Mouse (Mus musculus) layer of hippocampus, postnatal 14 days (tissue): ENCODE measurements around the gene Ttc33. TPM values are rescaled to one million over a fixed set of nuclear protein-coding genes. Genes with fewer than 3 reads are reported as not detected.
A peak's percentile ranks its signal among the peaks of the same experiment; 100 is the strongest.

Experiments used
- DNase-seq, 2 experiments: peaks; one replicate each; pipeline ENCODE4 v3.0.0; 2021 to 2022; ENCODE audit warnings: low spot score in 2 of 2, mixed read lengths in 1 of 2
- long read RNA-seq, 2 experiments: library from polyadenylated mRNA; stranded (forward); transcript quantifications; one replicate each; pipeline ENCODE4 v2.0.0; 2021
- total RNA-seq, 2 experiments: library from RNA; stranded (reverse); gene quantifications; 2 replicates each; pipeline ENCODE4 v1.2.3; 2021

The Ttc33 gene
- 10 to 100 TPM; 53.2 to 64.4 TPM for total RNA-seq
- long read RNA-seq, experiment 1, transcript Ttc33-203 (5 exons, 1,671 nt): minor isoform, 15 of 42 reads
- long read RNA-seq, experiment 1, transcript Ttc33-201 (5 exons, 1,832 nt): major isoform, 18 of 42 reads
- long read RNA-seq, experiment 1, partial matches to known transcripts: 4 of 42 reads
- long read RNA-seq, experiment 1, other reads (novel, unspliced or antisense): 4 of 42 reads
- long read RNA-seq, experiment 2, transcript Ttc33-201 (5 exons, 1,832 nt): major isoform, 29 of 52 reads
- long read RNA-seq, experiment 2, transcript Ttc33-203 (5 exons, 1,671 nt): minor isoform, 16 of 52 reads
- long read RNA-seq, experiment 2, partial matches to known transcripts: 3 of 52 reads
- long read RNA-seq, experiment 2, other reads (novel, unspliced or antisense): 2 of 52 reads

DNA sequence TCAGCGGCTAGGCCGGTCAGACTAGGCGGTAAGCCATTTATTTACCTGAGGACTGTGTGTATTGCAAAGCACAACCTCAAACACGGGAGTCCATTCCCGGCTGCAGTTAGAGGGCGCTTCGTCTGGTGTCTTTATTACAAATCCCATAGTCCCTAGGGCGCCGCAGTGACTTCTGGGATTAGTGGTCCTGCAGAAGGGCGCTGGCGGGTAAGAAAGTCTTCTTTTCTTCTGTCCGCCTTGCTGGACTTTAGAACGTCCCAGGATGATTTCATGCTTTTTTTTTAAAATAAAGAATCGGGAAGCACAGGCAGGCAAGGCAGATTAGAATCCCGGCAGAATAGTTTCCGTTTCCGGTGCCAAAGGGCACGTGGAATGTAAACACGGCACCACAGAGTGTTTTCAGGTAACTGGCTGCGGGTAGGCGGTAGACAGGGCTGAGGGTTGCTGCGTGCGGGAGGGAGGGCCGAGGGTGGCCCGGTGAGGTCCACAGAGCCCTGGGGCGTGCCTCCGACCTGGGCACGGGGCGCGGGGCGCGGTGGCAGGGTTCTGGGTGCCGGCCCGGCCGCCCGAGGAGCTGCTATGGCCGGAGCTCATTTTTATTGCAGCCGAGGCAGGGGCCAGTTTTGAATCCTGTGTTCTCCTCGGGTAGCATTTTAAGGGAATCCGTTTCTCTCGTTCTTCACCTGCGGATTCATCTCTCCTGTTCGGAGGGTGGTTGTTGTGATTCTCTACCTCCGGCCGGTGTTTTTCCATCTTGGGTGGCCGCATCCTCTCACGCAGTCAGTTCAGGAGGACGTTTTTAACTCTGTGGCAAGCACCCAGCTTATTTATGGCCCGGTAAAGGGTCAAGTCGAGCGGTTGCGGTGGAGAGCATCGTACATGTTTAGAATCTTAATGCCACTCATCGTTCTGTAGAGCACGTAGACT is at the start of gene Ttc33:
Gene Ttc33 (plus strand): TSS at position 160 of the 927 bp plus-strand sequence.
- DNase-seq: peak; percentile 78 to 88

DNA sequence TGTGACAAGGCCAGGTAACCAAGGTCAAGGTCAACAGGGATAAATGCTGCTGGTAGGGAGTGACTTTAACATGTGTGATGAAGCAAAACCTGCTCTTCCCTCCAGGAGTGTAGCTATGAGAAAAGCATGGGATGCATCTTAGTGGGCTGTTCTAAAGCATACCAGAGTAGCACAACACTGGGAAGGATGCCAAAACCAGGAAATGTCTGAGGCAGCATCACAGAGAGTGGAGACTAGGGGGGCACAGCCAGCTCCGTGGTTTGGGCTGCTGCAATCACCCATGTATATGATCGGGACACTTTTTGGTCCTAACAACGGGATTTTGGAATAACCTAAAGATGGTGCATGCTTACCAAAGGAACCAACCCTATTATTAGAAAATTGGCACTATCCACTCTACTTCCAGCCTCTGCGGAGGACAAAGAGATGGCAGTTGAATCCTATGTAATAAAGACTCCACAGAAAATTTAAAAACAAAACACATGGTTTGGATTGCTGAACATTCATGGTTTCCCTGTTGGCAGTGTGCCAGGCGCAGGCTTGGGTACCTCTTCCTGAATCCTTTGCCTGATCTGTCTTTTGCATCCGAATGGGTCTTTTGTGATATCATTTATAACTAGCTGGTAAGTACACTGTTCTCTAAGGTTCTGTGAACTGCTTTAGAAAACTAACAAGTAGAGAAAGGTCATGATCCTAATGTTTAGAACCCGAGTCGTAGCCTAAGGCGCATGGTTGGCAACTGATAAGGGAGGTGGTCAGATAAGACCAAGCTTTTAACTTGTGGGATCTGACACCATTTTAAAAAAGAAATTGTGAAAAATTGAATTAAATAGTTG is 47.1 kb upstream of the Ttc33 start:
- DNase-seq: no peak

DNA sequence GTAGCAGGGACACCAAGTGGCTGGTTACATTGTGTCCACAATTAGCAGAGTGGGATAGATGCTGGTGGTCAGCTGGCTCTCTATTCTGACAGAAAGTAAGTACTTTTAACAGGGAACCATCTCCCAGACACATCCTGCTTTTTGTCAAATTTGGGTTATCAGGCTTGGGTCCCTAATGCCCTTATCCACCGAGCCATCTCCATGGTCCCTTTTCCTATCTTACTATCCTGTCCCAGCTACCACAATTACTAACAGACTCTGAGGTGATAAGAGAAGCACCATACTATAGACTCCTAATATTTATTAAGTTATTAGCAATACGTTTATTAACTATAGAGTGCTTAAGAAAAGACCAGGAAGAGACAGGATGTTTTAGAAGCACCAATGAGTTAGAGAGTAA is 46.0 kb upstream of the Ttc33 start:
- DNase-seq: no peak

DNA sequence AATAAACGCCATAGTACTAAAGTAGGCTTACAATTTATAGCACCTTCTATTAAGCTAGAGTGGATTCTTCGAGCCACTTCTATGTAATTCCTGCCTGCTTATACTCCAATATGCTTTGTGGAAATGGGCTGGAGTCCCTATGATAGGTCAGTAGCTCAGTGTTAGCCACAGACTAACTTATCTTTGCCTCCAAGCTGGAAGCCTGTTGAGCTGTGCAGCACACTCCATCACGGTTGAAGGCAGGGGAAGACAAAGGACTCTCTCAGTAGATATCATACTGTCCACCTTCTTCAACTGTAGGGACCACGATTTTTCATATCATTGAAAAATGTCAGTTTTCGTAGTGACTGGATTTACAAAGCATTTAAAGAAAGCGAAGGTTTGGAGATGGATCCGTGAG is 45.5 kb upstream of the Ttc33 start:
- DNase-seq: no peak

DNA sequence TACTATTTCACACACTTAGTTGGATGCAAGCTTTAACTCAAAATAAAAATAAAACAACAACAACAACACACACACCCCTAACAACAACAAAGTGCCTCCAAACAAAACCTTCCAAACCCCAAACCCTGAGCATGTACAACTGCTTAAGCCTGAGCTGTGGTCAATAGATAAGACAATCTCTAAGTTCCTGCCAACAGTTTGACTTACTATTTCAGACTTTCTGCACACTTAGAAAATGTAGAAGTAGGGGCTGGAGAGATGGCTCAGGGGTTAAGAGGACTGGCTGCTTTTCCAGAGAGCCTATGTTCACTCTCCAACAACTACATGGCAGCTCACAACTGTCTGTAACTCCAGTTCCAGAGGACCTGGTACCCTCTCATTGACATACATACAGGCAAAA is 45.0 kb upstream of the Ttc33 start:
- no peak for DNase-seq

DNA sequence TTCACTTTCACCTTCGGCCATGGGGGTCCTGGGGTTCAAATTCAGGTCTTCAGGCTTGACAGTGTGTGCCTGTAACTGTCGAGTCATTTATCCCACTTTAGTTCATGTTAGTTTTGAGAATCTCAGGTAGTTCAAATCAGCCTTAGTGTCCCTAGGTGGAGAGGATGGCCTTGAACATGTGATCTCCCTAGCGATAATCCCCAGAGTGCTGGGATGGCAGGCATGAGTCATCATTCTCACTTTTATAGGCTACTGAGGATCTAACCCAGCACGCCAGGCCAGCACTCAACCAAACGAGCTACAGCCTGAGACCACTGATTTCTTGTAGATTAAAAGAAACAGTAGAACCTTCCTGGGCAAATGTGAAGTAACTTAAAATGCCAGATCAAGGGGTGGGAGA is 43.3 kb upstream of the Ttc33 start:
- no peak for DNase-seq

DNA sequence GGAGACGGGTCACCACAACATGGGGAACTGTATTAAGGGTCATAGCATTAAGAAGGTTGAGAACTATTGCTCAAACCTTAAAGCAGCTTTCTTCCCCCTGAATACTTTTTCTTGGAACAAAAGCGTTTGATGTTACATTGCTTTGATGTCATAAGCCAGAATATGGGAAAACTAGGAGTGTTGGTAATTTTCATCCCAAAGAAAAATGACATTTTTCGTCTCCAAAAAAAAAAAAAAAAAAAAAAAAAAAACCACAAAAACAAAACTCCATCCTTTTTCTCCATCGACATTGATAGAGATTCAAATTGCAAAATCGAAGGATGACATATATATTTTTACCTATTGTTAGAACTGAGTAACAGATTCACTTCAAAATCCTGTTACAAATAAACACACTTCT is 42.6 kb upstream of the Ttc33 start:
- no peak for DNase-seq

DNA sequence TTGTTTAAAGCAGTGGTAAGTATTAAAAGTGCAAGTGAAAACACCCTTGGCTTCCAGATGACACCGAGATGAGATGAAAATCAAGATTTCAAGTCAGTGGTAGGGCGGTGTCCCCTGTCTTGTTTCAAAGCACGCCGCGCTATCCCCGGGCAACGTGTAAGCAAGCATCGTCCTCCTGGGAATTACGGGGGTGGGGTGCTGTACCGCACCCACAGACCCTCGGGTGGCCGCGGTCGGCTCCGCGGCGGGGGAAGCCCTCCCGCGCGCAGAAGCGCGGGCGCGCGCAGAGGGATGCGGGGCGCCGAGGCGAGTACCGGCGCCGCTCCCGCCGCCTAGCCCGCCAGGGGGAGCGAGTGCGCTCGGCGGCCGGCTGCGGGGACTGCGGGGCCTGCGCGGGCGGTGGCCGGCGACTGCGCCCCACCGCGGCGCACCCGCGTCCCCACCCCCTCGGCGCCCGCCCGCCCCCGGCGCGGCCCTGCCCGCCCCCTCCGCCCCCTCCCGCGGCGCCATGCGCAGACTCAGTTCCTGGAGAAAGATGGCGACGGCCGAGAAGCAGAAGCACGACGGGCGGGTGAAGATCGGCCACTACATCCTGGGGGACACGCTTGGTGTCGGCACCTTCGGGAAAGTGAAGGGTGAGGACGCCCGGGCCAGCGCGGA is 41.8 kb upstream of the Ttc33 start, which contains the start of gene Prkaa1:
Gene Prkaa1 (plus strand): TSS at position 501 of the 660 bp plus-strand sequence.
- peak; percentile 73 to 77 for DNase-seq

DNA sequence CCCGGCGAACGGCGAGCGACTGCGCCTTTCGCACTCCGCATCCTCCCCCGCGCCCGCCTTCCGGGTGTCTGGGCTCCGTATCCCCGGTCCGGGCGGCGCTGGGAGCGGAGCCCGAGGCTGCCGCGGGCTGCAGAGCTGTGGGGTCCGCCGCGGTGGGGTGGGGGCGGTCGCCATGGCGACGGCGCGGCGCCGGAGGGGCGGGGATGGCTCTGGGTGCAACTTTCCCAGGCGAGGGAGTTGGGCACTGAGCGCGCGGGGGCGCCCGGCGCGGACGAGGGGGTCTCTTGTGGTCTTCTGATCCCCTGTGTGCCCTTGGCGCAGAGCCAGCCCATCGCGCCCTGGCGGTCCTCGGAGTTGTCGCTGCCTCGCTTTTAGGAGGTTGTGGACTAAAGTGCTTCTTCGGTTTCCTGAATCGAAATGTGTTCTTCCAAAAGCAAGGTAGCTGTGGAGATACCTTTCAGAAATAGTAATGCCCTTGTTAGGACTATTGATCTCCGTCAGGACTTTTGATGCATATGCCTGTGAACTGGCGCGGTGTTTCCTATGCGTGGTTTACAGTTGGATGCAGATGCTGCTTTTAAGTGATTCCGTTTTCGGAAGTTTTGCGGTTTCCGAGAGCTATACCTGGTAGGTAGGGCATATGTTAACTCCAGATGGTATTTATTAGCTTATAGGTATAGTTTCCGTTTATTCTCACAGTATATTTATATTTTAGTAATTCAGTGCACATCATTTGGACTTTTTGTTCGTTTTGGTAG is 41.1 kb upstream of the Ttc33 start:
- DNase-seq: peak; percentile 69 to 79

DNA sequence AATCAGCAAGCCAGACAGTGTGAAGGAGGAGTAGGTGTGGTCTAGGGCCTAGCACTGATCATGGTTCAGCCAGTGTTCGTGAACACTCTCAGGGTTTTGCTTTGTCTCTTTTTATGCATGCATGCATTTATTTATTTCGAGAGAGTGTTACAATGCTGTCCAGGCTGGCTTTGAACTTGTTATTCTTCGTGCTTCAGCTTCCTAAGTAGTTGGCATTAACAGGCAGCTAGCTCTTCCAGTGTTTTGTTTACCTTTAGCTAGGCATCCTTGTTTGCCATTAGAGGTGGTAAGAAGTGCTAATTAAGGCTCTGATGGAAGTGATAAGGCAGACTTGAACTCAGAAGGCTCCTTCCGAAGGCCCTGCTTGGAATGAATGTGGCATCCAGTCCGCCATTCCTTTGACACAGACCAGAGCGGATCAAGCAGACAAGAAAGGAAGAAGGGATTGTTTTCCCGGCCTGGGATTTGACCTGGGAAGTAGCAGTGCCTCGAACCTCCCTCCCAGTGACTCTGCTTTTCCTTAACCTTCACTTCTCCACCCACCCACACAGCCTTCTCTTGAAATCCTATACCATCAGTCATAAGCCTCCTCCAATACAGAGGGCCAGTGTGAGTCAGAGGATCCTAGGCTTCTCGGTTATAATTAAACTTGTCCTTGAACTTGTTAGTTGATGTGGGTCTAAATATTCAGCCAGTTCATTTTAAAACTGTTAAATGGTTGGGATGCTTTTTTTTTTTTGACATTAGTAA is 40.0 kb upstream of the Ttc33 start:
- DNase-seq: no peak

DNA sequence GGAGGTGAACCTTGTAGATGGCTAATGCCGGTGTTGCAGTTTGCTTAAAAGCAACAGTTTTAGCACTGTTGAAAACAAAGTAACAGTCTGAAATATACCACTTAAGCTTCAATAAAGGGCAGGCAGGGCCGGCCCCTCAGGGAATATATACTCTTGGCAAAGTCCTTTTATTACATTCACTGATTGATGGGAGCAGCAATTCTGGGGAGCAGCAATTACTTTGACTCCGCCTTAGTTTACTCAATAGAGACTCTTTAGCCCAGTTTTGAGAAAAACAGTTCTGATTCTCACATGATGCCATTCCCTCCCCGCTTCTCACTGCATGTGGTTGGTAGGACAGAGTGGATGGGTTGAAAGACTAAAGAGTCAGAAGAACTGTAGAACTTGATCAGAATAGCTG is 36.1 kb upstream of the Ttc33 start:
- no peak for DNase-seq

DNA sequence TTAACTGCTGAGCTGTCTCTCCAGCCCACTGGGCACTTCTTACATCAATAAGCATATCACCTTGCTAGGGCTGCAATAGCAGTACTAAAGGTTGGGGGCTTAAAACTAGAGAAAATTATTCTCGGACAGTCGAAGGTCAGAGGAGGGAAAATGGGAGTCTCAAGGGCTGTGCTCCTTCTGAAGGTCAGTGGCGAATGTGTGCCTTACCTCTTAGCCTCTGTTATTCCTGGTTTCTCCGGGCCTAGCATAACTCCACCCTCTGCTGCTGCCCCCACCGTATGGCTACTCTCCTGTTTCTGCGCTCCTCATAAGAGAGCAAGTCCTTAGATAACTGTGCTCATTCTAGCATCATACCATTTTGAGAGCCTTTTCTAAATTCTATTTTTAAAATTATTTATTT is 33.2 kb upstream of the Ttc33 start:
- DNase-seq: no peak

DNA sequence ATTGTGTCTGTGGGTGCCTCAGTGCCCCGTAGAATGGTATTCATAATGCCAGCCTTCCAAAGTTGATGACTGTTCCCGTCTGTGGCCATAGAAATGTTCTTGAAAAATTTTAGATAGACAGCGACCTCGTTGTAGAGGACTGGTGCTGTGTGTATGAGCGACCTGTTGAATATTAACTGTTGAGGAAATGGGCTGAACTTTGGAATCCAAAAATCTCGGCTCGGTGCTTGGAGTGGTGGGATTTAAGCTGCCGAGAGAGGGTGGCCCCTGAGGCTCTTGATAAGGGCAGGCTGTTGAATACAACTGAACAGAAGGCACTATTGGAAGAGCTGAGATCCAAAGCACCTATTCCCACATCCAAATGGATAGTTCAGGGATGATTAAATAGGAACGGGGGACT is 30.7 kb upstream of the Ttc33 start:
- no peak for DNase-seq

DNA sequence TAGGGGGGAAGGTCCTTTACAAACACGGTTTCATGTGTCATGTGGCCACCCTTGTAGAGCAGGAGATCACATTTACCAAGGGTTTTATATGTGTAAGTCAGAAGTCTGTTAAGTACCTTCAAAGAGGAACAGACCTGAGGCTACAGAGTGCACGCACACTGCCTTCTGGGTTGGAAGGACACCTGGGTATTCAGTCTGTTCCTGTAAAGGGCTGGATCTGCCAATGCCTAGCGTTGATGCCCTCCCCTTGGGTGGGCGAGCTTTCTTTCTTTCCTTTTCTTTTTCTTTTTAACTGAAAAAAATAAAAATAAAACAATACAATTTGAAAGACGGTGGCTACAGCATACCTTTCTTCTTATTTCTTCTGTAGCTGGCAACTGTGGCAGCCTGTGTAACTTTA is 30.2 kb upstream of the Ttc33 start:
- no peak for DNase-seq

DNA sequence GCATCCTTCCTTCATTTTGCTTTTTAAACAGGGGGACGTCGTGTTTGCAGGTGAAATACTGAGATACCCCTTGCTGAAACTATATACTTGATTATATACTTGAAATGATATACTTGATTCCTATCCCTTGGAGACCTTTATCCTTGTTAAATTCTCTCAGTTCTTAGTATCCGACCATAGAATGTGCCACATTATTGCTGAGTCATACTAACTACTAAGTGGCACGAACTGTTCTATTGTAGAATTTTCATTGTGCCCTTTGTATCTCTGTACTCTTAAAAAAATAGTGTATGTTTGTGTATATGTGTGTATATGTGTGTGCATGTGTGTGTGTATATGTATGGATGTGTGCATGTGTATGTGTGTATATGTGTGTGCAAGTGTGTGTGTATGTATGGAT is 29.0 kb upstream of the Ttc33 start:
- no peak for DNase-seq

DNA sequence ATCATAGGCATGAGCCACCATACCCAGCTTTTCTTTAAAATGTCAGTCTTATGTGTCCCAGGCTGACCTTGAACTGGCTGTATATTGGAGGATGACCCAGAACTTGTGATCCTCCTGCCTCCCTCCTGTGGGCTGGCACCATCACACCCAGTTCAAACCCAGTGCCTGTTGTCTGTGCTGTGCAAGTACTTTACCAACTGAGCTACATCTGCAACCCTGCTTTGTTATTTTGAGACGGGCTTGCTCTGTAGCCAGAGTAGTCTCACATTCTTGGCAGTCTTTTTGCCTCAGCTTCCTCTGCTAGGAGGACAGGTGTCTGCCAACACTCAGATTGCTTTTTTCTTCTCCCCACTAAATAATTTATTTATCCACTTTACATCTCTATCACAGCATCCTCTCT is 27.9 kb upstream of the Ttc33 start:
- DNase-seq: no peak

DNA sequence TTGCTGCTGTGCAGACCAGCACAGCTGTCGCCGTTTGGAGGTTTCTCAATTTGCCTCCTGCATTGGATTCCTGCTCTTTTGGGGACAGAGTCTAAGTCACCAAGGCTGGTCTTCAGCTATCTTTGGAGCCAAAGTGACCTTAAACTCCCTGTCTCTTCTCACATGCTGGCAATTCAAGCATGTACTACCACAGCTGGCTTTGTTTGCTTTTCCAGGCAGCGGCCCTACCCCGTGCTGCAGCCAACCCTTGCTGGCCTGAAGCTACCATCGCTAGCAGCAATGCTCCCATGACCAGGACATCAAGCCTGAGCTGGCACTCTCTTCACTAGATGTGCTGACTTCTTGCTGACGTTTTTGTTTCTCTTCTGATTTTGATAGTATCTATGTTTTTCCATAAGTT is 26.5 kb upstream of the Ttc33 start:
- no peak for DNase-seq

DNA sequence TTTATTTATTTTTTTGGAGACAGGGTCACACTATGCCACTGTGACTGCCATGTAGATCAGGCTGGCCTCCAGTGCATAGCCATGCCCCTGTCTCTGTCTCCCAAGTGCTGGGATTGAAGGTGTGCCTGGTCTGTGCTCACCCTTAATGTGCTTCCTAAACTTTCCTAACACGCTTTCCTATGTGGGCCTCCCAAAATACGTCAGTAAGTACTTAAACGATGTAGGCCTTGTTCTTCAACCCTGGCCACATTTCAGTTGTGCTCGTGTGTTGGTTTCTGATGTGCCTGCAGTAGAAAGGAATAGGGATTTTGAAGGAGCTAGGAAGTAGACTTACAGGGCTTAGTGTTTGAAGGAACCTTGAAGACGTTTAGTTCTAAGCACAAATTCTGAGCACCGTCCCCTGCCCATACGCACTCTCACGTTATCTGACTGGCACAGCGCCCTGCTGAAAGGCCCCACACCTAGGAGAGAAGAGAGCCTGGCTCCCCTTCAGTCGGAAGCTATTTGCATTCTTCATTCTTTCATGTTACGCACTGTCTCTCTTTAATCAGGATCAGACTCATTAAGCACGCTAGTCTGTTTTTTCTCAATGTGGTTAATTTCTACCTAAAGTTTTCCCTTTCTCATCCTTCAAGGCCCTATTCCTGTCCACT is 20.1 kb upstream of the Ttc33 start:
- no peak for DNase-seq
